Mouse (Mus musculus) bone marrow, adult 2 months (tissue): Measurements from ENCODE around the gene Atp6v1a. TPM values are rescaled to one million over a fixed set of nuclear protein-coding genes. Genes with fewer than 3 reads are reported as not detected.

Experiments used
- H3K27ac ChIP-seq: fragments of 200-500 bp; 2 replicates; pipeline ENCODE4 v1.5.1; 2012; ENCODE audit warnings: low read depth, mild to moderate bottlenecking, control low read depth, inconsistent platforms, low read length; ENCODE audit not compliant: control insufficient read depth, poor library complexity, insufficient read depth
- H3K4me1 ChIP-seq: fragments of 200-500 bp; 2 replicates; pipeline ENCODE4 v1.6.1; 2011; ENCODE audit warnings: low read length; ENCODE audit not compliant: control insufficient read depth, insufficient read depth
- H3K4me3 ChIP-seq: fragments of 200-500 bp; replicated peaks from 2 replicates; pipeline ENCODE3; 2011; ENCODE audit warnings: mild to moderate bottlenecking, low read depth, low read length, control low read depth; ENCODE audit not compliant: control insufficient read depth
- CTCF ChIP-seq: fragments of 200-500 bp; IDR thresholded peaks from 2 replicates; pipeline ENCODE4 v1.5.1; 2011; ENCODE audit warnings: low read length, control low read depth; ENCODE audit not compliant: control insufficient read depth, insufficient read depth
- POLR2A ChIP-seq: fragments of 200-500 bp; IDR thresholded peaks from 2 replicates; pipeline ENCODE4 v1.6.1; 2011; ENCODE audit warnings: low read depth, mild to moderate bottlenecking, control low read depth, low read length, borderline replicate concordance; ENCODE audit not compliant: control insufficient read depth
- WGBS: fragments of 180-500 bp; shearing (Covaris S2); methylation state at CpG from one replicate; pipeline ENCODE4 v1.1.7; 2018; 5-methylcytosine and 5-hydroxymethylcytosine counted together
- polyA plus RNA-seq: library from polyadenylated mRNA; stranded (reverse); fragments of >200 nt; gene quantifications from 2 replicates; pipeline ENCODE4 v1.2.4, GENCODE M21; 2011; ENCODE audit warnings: low replicate concordance; ENCODE audit not compliant: missing spikeins, insufficient read depth, insufficient read length

Atp6v1a gene
- polyA plus RNA-seq, 1 experiment: 19.8 TPM

DNA sequence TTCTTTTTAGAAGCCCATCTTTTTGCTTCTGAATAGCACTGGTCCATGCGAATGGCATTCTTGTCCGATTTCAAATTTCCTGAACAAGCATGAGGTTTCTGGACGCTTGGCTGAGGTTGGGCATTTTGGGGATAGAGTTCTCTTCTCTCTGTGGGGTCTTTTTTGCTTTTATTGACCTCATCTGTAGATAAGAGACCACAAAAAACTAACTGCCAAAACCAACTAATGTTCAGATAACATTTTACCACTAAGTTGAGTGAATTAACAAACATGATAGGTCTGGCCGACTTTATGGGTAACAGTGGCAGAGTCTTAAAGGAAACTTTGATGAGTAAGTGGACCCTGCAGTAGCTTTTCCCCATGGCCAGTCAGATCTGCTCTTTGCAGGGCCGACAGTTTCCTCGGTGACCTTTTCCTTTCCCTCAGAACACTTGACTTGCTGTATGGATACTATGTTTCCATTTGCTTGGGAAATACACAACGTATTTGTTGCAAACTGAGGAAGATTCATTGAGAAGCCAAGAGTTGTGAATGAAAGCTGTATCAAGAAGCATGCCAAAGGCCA lies 34.5 kb upstream of the Atp6v1a start:
- TF ChIP-seq CTCF (no peak), POLR2A (no peak)
- 5% methylated on average over 7 of the region's 7 CpGs for WGBS
- peak overlapping the region; percentile 0 for H3K4me3 ChIP-seq
- H3K27ac ChIP-seq: no peak overlapping the region; the same call in 1 of the 2 replicates
- H3K4me1 ChIP-seq: peaks cover 3% of the 10 kb centered on the region

DNA sequence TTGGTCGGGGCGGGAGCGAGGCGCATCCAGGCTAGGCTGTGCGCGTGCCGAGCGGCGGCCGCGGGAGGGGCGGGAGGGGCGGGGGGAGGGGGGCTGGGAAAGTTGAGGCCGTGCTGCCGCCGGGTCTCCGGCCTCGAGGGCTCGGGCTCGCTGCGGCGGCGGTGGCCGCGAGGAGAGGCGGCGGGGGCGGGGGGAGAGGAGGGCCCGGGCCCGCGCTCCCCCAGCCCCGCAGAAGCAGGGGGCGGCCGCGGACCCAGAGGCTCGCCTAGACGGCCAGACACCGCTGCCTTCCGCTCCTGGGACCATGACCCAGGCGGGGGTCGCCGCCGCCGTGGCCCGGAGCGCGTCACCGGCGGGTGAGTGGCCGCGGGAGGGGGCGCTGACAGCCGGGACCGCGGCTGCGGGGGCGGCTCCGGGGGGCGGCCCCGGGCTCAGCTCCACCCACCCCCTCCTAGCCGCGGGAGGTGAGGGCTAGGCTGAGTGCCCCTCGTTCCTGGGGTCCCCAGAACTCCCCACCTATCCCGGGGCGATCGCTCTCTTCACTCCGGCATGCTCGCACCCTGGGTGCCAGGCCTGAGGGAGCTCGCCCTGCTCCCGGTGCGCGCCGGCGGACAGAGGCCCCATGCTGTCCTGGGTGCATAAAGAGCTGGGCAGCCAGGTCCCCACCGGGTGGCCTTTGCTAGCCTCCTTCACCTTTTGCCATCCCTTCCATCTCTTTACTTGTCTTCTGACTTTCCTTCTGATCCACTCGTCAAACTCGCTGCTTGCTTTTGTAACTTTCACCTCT lies 33.8 kb upstream of the Atp6v1a start, which contains the start of gene Usf3:
TSS of gene Usf3 (plus strand) at position 92 of the 787 bp plus-strand sequence.
- Histone ChIP-seq H3K4me1 (peaks cover 3% of the 10 kb centered on the region), H3K4me3 (peak within 1 kb of the TSS; percentile 90), H3K27ac (peak within 1 kb of the TSS; percentile 88)
- WGBS: 2% methylated on average over 69 of the region's 77 CpGs
- TF ChIP-seq POLR2A (no peak), CTCF (no peak)

DNA sequence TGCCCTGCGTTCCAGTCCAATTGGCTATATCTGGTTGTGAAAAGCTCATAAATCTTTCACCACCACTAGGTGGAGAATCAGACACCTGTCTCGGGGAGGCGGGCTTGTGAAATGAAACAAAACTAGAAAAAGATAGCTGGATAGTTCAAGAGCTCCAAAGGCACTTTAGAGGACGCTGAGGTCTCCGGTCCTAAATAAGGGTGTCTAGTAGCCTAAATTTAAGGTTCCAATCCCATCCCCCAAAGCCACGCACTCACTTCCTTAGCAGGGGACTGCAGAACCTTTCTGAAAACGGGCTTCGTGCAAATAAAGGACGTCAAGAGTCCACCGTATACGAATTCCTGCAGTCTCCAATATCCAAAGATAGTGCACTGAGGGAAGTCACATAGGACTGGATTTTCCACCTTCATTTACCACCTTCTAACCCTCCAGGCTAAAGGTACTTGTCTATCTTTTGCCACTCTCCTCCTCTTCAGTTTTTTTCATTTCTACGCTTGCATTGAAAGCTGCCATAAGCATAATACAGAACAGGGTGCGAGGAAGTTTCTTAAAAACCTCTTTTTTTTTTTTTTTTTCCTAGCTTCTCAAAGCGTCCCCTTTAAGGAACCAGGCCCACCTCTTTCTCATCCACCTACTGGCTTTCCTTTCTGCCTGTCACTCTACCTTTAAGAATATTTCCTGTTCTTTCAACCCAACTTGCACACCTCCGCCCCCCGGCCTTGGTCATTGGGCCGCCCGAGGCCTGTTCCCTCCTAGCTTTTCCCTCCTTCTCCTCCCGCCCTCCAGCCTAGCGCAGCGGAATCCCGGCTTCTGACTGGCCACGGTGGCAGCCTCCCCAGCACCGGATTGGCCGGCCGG lies 33.0 kb upstream of the Atp6v1a start:
- peak overlapping the region; percentile 90 for H3K4me3 ChIP-seq
- TF ChIP-seq CTCF (no peak), POLR2A (no peak)
- peaks cover 3% of the 10 kb centered on the region for H3K4me1 ChIP-seq
- under 1% methylated on average over 26 of the region's 26 CpGs for WGBS
- H3K27ac ChIP-seq: peak overlapping the region; percentile 76

DNA sequence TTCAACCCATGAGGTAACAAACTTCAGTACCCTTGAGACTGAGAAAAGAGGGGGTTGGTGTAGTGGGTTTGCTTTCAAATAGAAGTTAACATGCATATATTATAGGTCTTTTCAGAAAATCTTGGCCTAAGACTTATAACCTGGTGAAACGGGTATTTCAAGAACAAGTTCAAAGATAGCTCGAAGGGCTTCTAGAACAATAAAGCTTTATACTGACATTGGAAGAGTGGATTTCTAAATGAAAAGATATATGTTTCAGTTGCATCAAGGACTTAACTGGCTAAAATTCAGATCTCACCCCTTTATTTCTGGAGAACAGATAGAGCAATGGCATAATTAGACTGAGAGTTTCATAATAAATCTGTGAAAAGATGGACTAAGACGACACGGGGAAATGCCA lies 29.5 kb upstream of the Atp6v1a start:
- Histone ChIP-seq H3K4me1 (no peaks in the 10 kb centered on the region), H3K4me3 (no peak overlapping the region), H3K27ac (no peak overlapping the region)
- TF ChIP-seq CTCF: no peak
- no peak for TF ChIP-seq POLR2A
- WGBS: 82% methylated on average over 4 of the region's 4 CpGs

GRCm38 (mm10) chr16:44165182-44165581 lies 25.7 kb upstream of the Atp6v1a start:
- Histone ChIP-seq H3K4me1 (no peaks in the 10 kb centered on the region), H3K4me3 (no peak overlapping the region), H3K27ac (no peak overlapping the region)
- WGBS: 49% methylated on average over 3 of the region's 3 CpGs
- TF ChIP-seq POLR2A: no peak

- no peak overlapping the region for H3K27ac ChIP-seq
- 84% methylated on average over 2 of the region's 2 CpGs for WGBS
- no peak overlapping the region for H3K4me3 ChIP-seq
- TF ChIP-seq POLR2A: no peak
- no peak for TF ChIP-seq CTCF
- no peaks in the 10 kb centered on the region for H3K4me1 ChIP-seq
These were observed 24.3 kb upstream of the Atp6v1a start for GRCm38 (mm10) chr16:44163831-44164230.

- WGBS: 61% methylated on average over 7 of the region's 7 CpGs
- TF ChIP-seq CTCF (no peak), POLR2A (no peak)
- H3K4me3 ChIP-seq: no peak overlapping the region
- no peak overlapping the region for H3K27ac ChIP-seq
- no peaks in the 10 kb centered on the region for H3K4me1 ChIP-seq
These were observed 19.8 kb upstream of the Atp6v1a start for GRCm38 (mm10) chr16:44159325-44159724.

- H3K4me3 ChIP-seq: no peak overlapping the region
- 71% methylated on average over 6 of the region's 6 CpGs for WGBS
- no peak for TF ChIP-seq POLR2A
- TF ChIP-seq CTCF: no peak
- no peaks in the 10 kb centered on the region for H3K4me1 ChIP-seq
- H3K27ac ChIP-seq: no peak overlapping the region
These were observed 15.1 kb upstream of the Atp6v1a start for GRCm38 (mm10) chr16:44154497-44155057.
